Mouse (Mus musculus) myocyte (in vitro differentiated cells): ENCODE data around the gene Cdc42se2. TPM values are rescaled to one million over a fixed set of nuclear protein-coding genes. Genes with fewer than 3 reads are reported as not detected.

Experiments used
- H3K27me3 ChIP-seq: one replicate; pipeline ENCODE4 v1.6.1; 2011; ENCODE audit not compliant: control insufficient read depth, insufficient read depth, insufficient read length
- H3K36me3 ChIP-seq: one replicate; pipeline ENCODE4 v1.6.1; 2011; ENCODE audit not compliant: control insufficient read depth, insufficient read depth
- H3K4me2 ChIP-seq: one replicate; pipeline ENCODE4 v1.6.1; 2011; ENCODE audit warnings: low read depth, control low read depth
- H3K4me3 ChIP-seq: one replicate; pipeline ENCODE4 v1.5.1; 2011; ENCODE audit warnings: mild to moderate bottlenecking, control low read depth, moderate library complexity
- H3K79me2 ChIP-seq: one replicate; pipeline ENCODE4 v1.6.1; 2011; ENCODE audit not compliant: control insufficient read depth, insufficient read depth
- H3ac ChIP-seq: one replicate; pipeline ENCODE4 v1.6.1; 2011; ENCODE audit not compliant: control insufficient read depth, insufficient read length
- CEBPB ChIP-seq: IDR thresholded peaks from 2 replicates; pipeline ENCODE4 v1.6.1; 2011; ENCODE audit warnings: mild to moderate bottlenecking, moderate library complexity; ENCODE audit not compliant: poor library complexity, insufficient read depth, severe bottlenecking
- E2F4 ChIP-seq: IDR thresholded peaks from one replicate; pipeline ENCODE4 v1.6.1; 2011; ENCODE audit warnings: mild to moderate bottlenecking, control low read depth, moderate library complexity; ENCODE audit not compliant: insufficient read depth
- MAX ChIP-seq: IDR thresholded peaks from one replicate; pipeline ENCODE4 v1.6.1; 2011; ENCODE audit warnings: low read depth, mild to moderate bottlenecking, control low read depth
- MYOD1 ChIP-seq, 3 experiments: IDR thresholded peaks; one replicate each; pipeline ENCODE4 v1.6.1; 2011; ENCODE audit warnings: control low read depth in 2 of 3, low read depth in 2 of 3, mild to moderate bottlenecking in 2 of 3, moderate library complexity in 1 of 3; ENCODE audit not compliant: insufficient read length in 2 of 3, control insufficient read depth in 1 of 3
- MYOG ChIP-seq, 3 experiments: IDR thresholded peaks; one replicate each; pipeline ENCODE4 v1.6.1; 2011; ENCODE audit warnings: control low read depth in 2 of 3, low read depth in 2 of 3, mild to moderate bottlenecking in 2 of 3; ENCODE audit not compliant: insufficient read length in 2 of 3, control insufficient read depth in 1 of 3, insufficient read depth in 1 of 3
- POLR2A ChIP-seq: IDR thresholded peaks from one replicate; pipeline ENCODE4 v1.6.1; 2011; ENCODE audit warnings: low read depth, mild to moderate bottlenecking, control low read depth, moderate library complexity; ENCODE audit not compliant: insufficient read length
- POLR2AphosphoS2 ChIP-seq: IDR thresholded peaks from one replicate; pipeline ENCODE4 v1.6.1; 2011; ENCODE audit warnings: low read depth, control low read depth; ENCODE audit not compliant: insufficient read length
- REST ChIP-seq: IDR thresholded peaks from one replicate; pipeline ENCODE4 v1.6.1; 2011; ENCODE audit warnings: mild to moderate bottlenecking, control low read depth, moderate library complexity; ENCODE audit not compliant: insufficient read depth, insufficient read length
- SRF ChIP-seq: IDR thresholded peaks from one replicate; pipeline ENCODE4 v1.6.1; 2011; ENCODE audit warnings: low read depth; ENCODE audit not compliant: control insufficient read depth, insufficient read length
- TCF12 ChIP-seq: IDR thresholded peaks from one replicate; pipeline ENCODE4 v1.6.1; 2011; ENCODE audit warnings: mild to moderate bottlenecking, control low read depth; ENCODE audit not compliant: poor library complexity, insufficient read depth, severe bottlenecking
- TCF3 ChIP-seq: IDR thresholded peaks from one replicate; pipeline ENCODE4 v1.6.1; 2011; ENCODE audit warnings: low read depth, control low read depth; ENCODE audit not compliant: insufficient read length
- USF1 ChIP-seq: IDR thresholded peaks from one replicate; pipeline ENCODE4 v1.6.1; 2011; ENCODE audit warnings: low read depth, mild to moderate bottlenecking, control low read depth, moderate library complexity
- polyA plus RNA-seq: library from polyadenylated mRNA; unstranded; fragments of >200 nt; fragmentation: generic; extraction: Trizol; gene quantifications from one replicate; pipeline ENCODE4 v1.2.1, GENCODE M21; 2012; ENCODE audit warnings: missing spikeins

Gene Cdc42se2
- polyA plus RNA-seq, 1 experiment, result 51.0 TPM

DNA sequence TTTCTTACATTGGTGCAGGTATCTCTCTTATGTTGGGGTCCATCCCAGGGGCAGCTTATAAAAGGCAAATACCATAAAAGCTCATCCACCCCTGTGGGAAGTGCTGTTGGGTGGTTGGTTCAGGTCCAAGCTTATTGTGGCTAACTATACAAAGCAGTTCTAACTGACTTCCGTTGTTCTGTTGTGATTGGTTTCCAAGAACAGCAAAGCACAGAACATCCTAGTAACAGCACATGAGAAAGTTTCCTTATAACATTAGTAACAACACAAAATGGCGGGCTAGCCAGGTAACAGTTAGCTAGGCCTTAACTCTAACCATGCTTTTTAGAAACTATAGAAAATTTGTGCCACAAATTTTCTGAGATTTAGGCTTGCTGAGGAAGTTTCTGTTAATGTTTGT lies 79.3 kb downstream of the Cdc42se2 start:
- Histone ChIP-seq H3K4me2 (no peak overlapping the region), H3K79me2 (no peaks in the 10 kb centered on the region), H3K4me3 (no peak overlapping the region), H3K36me3 (no peaks in the 10 kb centered on the region), H3ac (no peak overlapping the region), H3K27me3 (no peaks in the 10 kb centered on the region)
- TF ChIP-seq CEBPB, result no peak
- no peak for TF ChIP-seq E2F4
- no peak for TF ChIP-seq SRF
- TF ChIP-seq POLR2AphosphoS2, result no peak
- TF ChIP-seq TCF12, result no peak
- no peak for TF ChIP-seq MYOD1 (IDR thresholded peaks at IDR 0.05; ENCODE audit: control insufficient read depth in 1 of 3, insufficient read length in 2 of 3, low read depth in 2 of 3)

DNA sequence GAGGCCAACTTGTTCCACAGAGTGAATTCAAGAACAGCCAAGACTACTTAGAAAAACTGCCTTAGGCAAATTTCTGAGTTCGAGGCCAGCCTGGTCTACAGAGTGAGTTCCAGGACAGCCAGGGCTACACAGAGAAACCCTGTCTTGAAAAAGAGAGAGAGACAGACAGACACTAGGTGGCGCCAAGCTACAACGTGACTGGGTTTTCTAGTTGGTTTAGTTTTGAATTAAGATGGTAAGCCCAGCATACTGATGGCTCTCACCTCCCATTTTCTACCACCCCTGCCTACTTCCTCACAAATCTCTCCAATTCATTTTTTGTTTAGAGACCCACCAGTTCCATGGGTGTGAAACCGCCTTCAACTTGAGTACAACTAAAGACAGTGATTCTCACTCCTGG lies 84.2 kb downstream of the Cdc42se2 start:
- TF ChIP-seq CEBPB (no peak), REST (no peak), MYOG (IDR thresholded peaks at IDR 0.05; ENCODE audit: control insufficient read depth in 1 of 3, insufficient read depth in 1 of 3, insufficient read length in 2 of 3, low read depth in 2 of 3) (no peak), TCF12 (no peak), MYOD1 (IDR thresholded peaks at IDR 0.05; ENCODE audit: control insufficient read depth in 1 of 3, insufficient read length in 2 of 3, low read depth in 2 of 3) (no peak)
- no peaks in the 10 kb centered on the region for H3K79me2 ChIP-seq

GRCm38 (mm10) chr11:54701848-54702247 lies 85.6 kb downstream of the Cdc42se2 start:
- peaks cover 12% of the 10 kb centered on the region for H3K36me3 ChIP-seq
- H3K4me2 ChIP-seq, result no peak overlapping the region
- no peak overlapping the region for H3ac ChIP-seq
- no peaks in the 10 kb centered on the region for H3K27me3 ChIP-seq
- TF ChIP-seq POLR2AphosphoS2 (no peak), E2F4 (no peak), MAX (no peak), MYOG (IDR thresholded peaks at IDR 0.05; ENCODE audit: control insufficient read depth in 1 of 3, insufficient read depth in 1 of 3, insufficient read length in 2 of 3, low read depth in 2 of 3) (no peak), USF1 (no peak), REST (no peak), POLR2A (no peak), MYOD1 (IDR thresholded peaks at IDR 0.05; ENCODE audit: control insufficient read depth in 1 of 3, insufficient read length in 2 of 3, low read depth in 2 of 3) (no peak), CEBPB (no peak), SRF (no peak), TCF3 (no peak), TCF12 (no peak)
- H3K79me2 ChIP-seq, result no peaks in the 10 kb centered on the region
- no peak overlapping the region for H3K4me3 ChIP-seq

More for the DNA sequence above, 84.2 kb downstream of the Cdc42se2 start:
- Histone ChIP-seq H3K36me3 (no peaks in the 10 kb centered on the region), H3K4me3 (no peak overlapping the region), H3K4me2 (no peak overlapping the region), H3K27me3 (no peaks in the 10 kb centered on the region), H3ac (no peak overlapping the region)

- TF ChIP-seq SRF (no peak), POLR2AphosphoS2 (peak; percentile 36), USF1 (no peak), MYOD1 (IDR thresholded peaks at IDR 0.05; ENCODE audit: control insufficient read depth in 1 of 3, insufficient read length in 2 of 3, low read depth in 2 of 3) (no peak)
- H3K4me2 ChIP-seq, result no peak overlapping the region
- H3K36me3 ChIP-seq, result peaks cover 22% of the 10 kb centered on the region
- no peak overlapping the region for H3ac ChIP-seq
- H3K27me3 ChIP-seq, result no peaks in the 10 kb centered on the region
- no peak overlapping the region for H3K4me3 ChIP-seq
- no peaks in the 10 kb centered on the region for H3K79me2 ChIP-seq
These were observed 87.5 kb downstream of the Cdc42se2 start for GRCm38 (mm10) chr11:54699972-54700371.

DNA sequence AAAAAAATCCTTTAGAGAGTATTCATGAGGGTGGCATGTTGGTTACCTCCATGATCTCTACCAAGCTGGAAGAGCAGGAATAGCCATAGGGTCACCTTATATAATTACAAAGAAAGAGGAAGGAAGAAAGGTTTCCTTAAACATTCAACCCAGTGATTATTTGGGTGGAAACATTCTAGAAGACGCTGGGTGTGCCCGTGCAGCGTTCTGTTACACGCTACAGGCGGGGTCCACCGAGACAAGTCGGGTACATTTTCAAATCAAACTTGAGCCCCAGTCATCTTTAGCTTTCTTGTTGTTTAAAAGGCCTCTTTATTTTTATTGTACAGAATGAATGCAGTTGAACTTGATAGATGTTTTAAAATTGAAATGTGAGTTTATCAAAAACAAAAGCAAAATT lies 88.8 kb downstream of the Cdc42se2 start:
- no peak overlapping the region for H3K4me3 ChIP-seq
- peaks cover 22% of the 10 kb centered on the region for H3K36me3 ChIP-seq
- H3K4me2 ChIP-seq, result no peak overlapping the region
- no peaks in the 10 kb centered on the region for H3K27me3 ChIP-seq
- TF ChIP-seq REST (no peak), USF1 (no peak), POLR2AphosphoS2 (no peak)
- H3ac ChIP-seq, result no peak overlapping the region
- H3K79me2 ChIP-seq, result no peaks in the 10 kb centered on the region

DNA sequence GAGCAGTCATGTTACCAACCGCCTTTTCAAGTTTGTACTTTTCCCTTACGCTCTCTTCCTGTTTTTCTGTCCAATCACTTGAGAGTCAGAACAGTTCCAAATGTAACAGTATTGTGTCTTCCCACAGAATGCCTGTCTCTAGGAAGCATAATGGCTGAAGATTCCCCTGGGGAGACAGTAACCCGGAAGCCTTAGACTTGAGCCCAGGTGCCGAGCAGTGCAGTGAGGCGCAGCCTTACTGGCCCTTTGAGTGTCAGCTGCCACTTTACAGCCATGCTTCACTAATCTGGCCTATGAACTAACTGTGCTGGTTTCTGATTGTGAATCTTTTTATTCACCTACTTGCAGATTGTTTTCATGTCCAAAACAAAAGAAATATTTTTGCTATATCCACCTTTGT lies 89.9 kb downstream of the Cdc42se2 start:
- Histone ChIP-seq H3K4me2 (no peak overlapping the region), H3ac (no peak overlapping the region), H3K36me3 (peaks cover 24% of the 10 kb centered on the region), H3K79me2 (no peaks in the 10 kb centered on the region), H3K4me3 (no peak overlapping the region), H3K27me3 (no peaks in the 10 kb centered on the region)
- TF ChIP-seq SRF, result no peak
- TF ChIP-seq TCF12, result no peak
- no peak for TF ChIP-seq MAX
- no peak for TF ChIP-seq CEBPB
- TF ChIP-seq TCF3, result no peak
- no peak for TF ChIP-seq USF1
- no peak for TF ChIP-seq POLR2A
- no peak for TF ChIP-seq MYOG (IDR thresholded peaks at IDR 0.05; ENCODE audit: control insufficient read depth in 1 of 3, insufficient read depth in 1 of 3, insufficient read length in 2 of 3, low read depth in 2 of 3)
- no peak for TF ChIP-seq REST
- TF ChIP-seq POLR2AphosphoS2, result no peak
- no peak for TF ChIP-seq E2F4
- TF ChIP-seq MYOD1 (IDR thresholded peaks at IDR 0.05; ENCODE audit: control insufficient read depth in 1 of 3, insufficient read length in 2 of 3, low read depth in 2 of 3), result no peak
